Mouse (Mus musculus) liver (tissue): ENCODE results near the gene Nanos3.

ENCODE experiments used
- DNase-seq: peaks from one replicate; pipeline ENCODE4 v3.0.0-alpha.2; 2020; ENCODE audit warnings: mixed read lengths

Gene Nanos3

GRCm38 (mm10) chr8:84183261-84184084, 1.5 kb downstream of the Nanos3 start:
- peak; percentile 17 for DNase-seq

- no peak for DNase-seq
Observed at GRCm38 (mm10) chr8:84182833-84183232, 2.2 kb downstream of the Nanos3 start.

GRCm38 (mm10) chr8:84180530-84181190, 4.4 kb downstream of the Nanos3 start:
- peak; percentile 72 for DNase-seq

- no peak for DNase-seq
Observed at GRCm38 (mm10) chr8:84179946-84180345, 5.1 kb downstream of the Nanos3 start.

- DNase-seq = no peak
Observed at GRCm38 (mm10) chr8:84178592-84178991, 6.4 kb downstream of the Nanos3 start.

GRCm38 (mm10) chr8:84177405-84177804, 7.6 kb downstream of the Nanos3 start:
- no peak for DNase-seq

- DNase-seq = no peak
Observed at GRCm38 (mm10) chr8:84176560-84176959, 8.5 kb downstream of the Nanos3 start.

- no peak for DNase-seq
Observed at GRCm38 (mm10) chr8:84173861-84174260, 11.2 kb downstream of the Nanos3 start.

GRCm38 (mm10) chr8:84170096-84170495, 14.9 kb downstream of the Nanos3 start:
- no peak for DNase-seq

GRCm38 (mm10) chr8:84167696-84168095, 17.3 kb downstream of the Nanos3 start:
- DNase-seq = no peak

- no peak for DNase-seq
Observed at GRCm38 (mm10) chr8:84157620-84158019, 27.4 kb downstream of the Nanos3 start.

- DNase-seq = no peak
Observed at GRCm38 (mm10) chr8:84149181-84149580, 35.8 kb downstream of the Nanos3 start.

GRCm38 (mm10) chr8:84148531-84148850, 36.5 kb downstream of the Nanos3 start:
- DNase-seq = no peak

- peak; percentile 94 for DNase-seq
Observed at GRCm38 (mm10) chr8:84147769-84148530, 37.1 kb downstream of the Nanos3 start, which contains the start of the genes Cc2d1a and 4930432K21Rik. Gene Cc2d1a, minus strand, starts transcription at chr8:84147936. Gene 4930432K21Rik, plus strand, starts transcription at chr8:84148025.

GRCm38 (mm10) chr8:84147324-84147766, 37.7 kb downstream of the Nanos3 start:
- peak; percentile 44 for DNase-seq

- no peak for DNase-seq
Observed at GRCm38 (mm10) chr8:84144636-84145245, 40.3 kb downstream of the Nanos3 start.

GRCm38 (mm10) chr8:84140838-84141237, 44.2 kb downstream of the Nanos3 start:
- no peak for DNase-seq

GRCm38 (mm10) chr8:84137848-84138247, 47.2 kb downstream of the Nanos3 start:
- no peak for DNase-seq

- DNase-seq = no peak
Observed at GRCm38 (mm10) chr8:84132225-84132624, 52.8 kb downstream of the Nanos3 start.

GRCm38 (mm10) chr8:84130806-84131205, 54.2 kb downstream of the Nanos3 start:
- DNase-seq = no peak

- no peak for DNase-seq
Observed at GRCm38 (mm10) chr8:84128277-84128676, 56.7 kb downstream of the Nanos3 start.

GRCm38 (mm10) chr8:84127202-84127901, 57.7 kb downstream of the Nanos3 start:
- DNase-seq = no peak
